Mouse (Mus musculus) liver, adult 2 months (tissue): ENCODE data around the gene Eif4e3.

ENCODE experiments used
- CTCF ChIP-seq: fragments of 200-500 bp; IDR thresholded peaks from 2 replicates; pipeline ENCODE4 v1.5.1; 2011; ENCODE audit warnings: low read depth, low read length, control low read depth
- POLR2A ChIP-seq: fragments of 200-500 bp; IDR thresholded peaks from 2 replicates; pipeline ENCODE4 v1.6.1; 2011; ENCODE audit warnings: low read length, control low read depth; ENCODE audit not compliant: insufficient read depth; ENCODE audit errors: extremely low read depth

GRCm38 (mm10) chr6:99713256-99713655 lies 46.7 kb upstream of the Eif4e3 start:
- TF ChIP-seq POLR2A (no peak), CTCF (no peak)
